Mouse (Mus musculus): ENCODE results near the gene Gm49318.
"Not testable (repeated sequence)": the region's sequence is repeated elsewhere in the genome, so short reads cannot be mapped to it uniquely, and the experiment has no call there.

Gene Gm49318

DNA sequence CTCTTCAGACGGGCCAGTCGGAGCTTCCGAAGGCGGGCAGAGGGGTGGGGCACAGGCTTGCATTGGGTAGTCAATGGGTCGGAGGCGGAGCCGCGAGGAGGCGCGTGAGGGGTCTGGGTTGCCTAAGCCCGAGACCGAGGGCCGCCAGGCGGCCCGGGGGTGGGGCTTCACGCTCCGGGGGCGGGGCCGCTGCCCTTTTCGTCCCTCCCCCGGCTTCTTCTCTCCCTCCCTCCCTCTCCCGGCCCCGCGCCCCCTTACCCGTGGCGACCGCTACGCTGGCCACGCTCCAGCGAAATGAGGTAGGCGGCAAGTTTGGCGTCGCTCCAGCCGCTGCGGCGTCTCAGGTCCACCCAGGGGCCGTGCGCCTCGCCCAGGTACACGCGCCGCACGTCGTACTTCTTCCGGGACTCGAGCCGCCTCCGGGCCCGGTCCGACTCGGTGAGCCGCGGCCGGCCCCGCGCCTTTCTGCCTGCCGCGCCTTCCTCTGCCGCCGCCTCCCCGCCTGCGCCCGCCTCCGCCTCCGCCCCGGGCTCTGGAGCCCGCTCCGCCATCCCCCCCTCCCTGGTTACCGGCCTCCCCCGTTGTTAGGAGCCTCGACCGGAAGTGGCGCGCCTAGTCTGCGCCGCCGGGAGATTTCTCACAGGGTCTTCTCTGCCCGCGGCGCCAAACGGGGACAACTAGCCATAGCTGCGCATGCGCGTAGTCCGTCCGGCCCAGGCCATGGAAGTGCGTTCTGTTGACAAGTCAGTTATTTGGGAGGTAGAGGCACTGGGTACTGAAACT lies at the start of gene Gm49318, which contains the start of gene Zfp653:
Gene Gm49318, minus strand, starts transcription at position 469 of the 783 bp plus-strand sequence.
Gene Zfp653, minus strand, starts transcription at position 586 of the 783 bp plus-strand sequence.
- peak; percentile 98 to 99 for DNase-seq

DNA sequence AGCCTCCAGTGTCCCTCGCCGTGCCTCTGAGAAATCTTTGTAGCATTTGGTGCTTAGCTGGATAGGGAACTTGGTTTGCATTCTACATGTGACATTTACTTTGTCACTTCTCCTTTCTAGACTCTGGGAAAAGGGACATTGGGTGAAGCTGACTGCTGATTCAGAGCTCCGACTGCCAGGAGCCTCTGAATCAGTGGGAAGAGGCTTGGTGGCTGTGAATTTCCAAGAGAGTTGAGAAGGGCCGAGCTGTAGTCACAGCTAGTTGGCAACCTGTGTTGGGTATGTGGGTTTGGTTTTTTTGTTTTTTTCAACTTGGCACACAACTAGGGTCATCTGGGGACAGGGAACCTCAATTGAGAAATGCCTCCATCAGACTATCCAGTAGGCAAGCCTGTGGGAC lies 48.5 kb upstream of the Gm49318 start:
- DNase-seq = no peak

DNA sequence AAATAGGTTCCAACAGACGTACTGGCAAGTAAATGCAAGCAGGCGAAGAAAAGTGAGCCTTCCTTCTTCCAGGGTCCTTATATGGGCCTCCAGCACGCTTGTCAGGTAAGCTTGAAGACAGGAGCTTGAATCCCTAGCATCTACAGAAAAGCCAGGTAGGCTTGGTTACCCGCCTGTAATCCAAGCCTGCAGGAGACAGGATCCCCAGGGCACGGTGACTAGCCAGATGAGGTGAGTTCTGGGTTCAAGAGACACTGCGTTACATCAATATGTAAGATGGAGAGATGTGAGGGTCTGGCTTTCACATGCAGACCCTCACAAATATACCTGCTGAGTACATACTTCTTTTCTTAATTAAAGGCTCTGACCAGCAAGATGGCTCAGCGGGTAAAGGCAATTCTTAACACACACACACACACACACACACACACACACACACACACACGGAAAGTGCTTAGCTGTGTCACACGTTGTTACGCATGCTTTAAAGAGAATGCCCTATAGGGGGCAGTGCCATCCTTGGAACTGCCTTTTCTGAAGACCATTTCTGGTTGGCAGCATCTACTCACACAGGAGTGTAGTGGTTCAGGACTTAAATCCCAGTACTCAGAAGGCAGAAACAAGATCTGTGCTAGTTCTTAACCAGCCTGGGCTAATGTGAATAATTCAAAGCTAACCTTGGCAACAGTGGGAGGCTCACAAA lies 46.8 kb upstream of the Gm49318 start:
- DNase-seq = peak; percentile 69 to 75

DNA sequence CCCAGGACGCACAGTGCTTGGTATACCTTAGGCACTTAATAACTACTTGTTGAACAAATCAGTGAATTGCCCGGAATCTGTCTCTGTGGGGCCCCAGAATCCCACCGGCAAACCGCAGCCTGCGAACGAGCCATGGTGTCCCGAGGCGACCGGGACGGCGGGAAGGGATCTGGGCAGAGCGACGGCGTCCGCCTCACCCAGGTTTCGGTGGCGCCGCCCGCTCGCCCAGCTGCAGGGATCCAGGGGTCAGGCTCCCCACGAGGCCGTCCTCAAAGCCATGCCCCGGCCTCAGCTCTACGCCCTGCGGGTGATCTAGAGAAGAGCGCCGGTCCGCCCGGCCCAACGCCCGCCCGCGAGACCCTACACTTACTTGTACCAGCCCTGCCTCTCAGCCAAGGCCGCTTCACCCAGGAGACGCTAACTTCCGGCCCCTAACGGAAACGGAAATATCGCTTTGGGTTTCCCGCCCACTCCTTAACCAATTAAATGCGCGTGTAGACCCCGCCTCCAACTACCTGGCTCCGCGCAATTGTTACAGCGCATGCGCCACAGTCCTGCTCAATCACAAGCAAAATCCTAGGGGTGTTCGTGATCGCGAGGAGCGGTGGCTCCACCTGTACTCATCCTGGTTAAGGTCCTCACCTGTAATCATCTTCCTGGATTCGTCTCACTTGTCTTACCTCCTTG lies 45.8 kb upstream of the Gm49318 start, which contains the start of gene Elof1:
Gene Elof1, minus strand, starts transcription at position 433 of the 687 bp plus-strand sequence.
- peak; percentile 95 to 97 for DNase-seq

DNA sequence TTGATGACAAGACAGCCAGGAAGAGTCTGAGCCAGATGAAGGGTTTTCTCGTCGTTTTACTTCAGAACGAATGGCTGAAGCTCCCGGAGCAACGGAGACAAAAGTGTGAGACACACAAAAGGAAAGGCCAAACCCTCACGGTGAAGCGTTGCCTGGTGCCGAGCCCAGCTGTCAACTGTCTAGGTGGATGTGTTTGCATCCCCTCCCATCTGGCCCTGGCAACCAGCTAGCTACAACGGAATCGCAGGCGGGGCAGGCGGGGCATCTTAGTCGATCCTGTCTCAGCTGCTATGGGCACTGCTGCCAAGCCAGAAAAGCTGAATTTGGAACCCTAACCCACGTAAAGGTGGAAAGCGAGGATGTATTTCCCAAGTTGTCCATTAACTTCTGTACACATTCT lies 45.0 kb upstream of the Gm49318 start:
- DNase-seq = peak in 1 of 2 experiments; percentile 22

DNA sequence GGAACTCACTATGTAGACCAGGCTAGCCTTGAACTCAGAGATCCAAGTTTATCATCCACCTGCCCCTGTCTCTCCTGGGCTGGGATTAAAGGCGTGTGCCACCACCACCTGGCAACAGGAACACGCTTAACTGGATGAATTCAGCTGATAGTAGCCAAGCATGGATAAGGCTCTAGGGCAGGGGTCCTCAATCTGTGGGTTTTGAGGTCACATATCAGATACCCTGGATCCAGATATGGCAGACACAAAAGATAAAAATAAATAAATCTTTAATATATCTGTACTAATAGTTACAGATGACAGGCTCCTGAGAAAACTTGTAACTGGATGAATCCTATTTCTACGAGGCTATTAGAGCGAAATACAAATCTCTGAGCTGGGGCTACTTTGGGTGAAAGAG lies 44.6 kb upstream of the Gm49318 start:
- DNase-seq = no peak

DNA sequence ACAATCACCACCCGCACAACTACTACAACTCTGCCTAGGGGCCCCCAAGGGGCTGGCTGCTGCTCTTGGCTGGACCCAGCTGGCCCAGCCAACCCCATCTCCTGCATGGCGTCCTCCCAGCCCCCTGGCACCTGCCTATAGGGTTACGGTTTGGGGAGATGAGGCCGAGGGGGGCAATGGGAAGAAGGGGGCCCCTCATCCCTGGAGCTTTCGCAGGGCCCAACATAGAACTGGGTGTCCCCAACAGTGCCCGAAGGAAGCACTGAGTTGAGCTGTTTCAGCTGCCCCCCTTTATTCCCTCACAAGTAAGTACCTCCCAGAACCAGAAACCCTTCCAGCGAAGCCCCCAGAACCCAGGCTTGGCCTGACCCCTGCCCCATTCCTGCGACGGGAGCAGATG lies 37.1 kb upstream of the Gm49318 start:
- DNase-seq = no peak

DNA sequence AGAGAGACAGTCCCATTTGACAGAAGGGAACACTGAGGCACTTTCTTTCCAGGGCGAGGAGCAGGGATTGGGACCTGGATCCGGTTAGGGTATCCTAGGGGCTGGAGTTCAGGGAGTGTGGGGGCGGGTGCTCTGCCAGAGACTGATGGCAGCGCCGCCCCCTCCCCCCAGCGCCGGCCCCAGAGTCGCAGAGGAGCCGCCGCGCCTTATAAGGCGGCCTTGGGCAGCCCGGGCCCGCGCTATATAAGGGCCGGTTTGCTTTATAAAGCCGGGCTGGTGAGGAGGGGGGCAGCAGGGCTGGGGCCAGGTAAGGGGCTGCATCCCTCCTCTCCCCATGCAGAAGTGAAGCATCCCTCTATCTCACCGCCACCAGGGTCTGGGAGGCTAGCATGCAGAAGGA lies 28.9 kb upstream of the Gm49318 start:
- DNase-seq = no peak

DNA sequence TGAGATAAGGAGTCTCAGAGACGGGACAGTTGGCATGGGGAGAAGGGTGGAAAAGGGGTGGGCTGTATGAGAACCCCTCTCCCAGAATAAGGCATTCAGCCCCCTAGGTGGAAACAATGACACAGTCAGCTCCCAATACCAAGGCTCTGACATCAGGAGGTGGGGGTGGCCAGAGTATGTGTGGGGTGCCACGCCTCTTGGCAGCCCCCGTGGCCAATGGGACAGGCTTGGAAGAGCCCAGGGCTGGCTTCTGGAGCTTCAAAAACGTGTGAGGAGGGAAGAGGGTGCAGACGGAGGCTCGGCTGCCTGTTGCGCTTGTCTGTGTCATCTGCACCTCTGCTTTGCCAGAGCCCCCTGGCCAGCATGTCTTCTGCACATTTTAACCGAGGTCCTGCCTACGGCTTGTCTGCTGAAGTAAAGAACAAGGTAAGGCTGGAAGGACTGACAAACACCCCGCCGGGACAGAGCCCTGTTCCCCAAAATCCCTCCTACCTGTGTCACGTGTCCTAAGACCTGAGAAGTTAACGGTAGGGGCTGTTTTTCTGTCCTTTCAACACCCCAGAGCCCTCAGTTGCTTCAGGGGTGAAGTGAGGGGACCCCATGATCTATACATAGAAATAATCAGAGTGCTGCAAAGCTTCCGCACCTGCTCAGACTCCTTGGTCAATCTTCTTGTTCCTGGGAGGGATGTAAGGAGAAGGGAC lies 28.1 kb upstream of the Gm49318 start, which contains the start of gene Cnn1:
Gene Cnn1, plus strand, starts transcription at position 224 of the 704 bp plus-strand sequence.
- no peak for DNase-seq

DNA sequence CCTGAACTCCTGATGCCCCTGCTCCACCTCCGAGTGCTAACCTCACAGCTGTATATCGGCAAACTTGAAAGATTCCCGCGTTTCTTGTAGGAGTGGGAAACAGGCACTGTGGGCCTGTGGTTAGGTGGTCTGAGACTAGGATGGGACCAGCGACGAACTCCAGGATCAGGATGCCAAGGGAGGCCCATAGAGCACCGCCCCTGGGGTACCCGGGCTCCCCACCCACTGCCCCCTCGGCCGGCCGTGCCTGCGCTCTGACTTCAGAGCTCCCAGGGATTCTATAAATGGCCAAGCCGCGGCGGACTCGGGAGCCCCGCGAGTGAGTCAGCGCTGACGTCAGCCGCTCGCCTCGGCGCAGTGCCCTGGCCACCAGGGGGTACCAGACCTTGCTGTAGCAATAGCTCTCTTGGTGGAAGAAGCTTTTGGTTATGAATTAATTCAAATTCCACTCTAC lies 24.8 kb upstream of the Gm49318 start:
- DNase-seq = peak; percentile 90 to 92

DNA sequence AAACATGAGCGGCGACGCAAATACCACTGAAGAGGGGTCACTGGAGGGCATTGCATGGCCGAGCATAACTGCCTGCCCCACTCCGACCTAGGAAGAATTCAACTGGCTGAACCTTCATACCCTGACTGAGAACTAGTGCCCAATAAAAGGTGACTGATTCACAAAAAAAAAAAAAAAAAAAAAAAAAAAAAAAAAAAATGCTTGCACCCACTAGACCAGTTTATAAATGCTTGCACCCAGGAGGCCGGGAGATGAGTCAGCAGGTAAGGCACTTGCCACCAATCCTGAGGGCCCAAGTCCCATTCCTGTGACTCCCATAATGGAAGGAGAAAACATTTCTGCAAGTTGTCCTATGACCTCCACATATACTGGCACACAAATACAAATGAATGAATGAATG lies 21.7 kb upstream of the Gm49318 start:
- no peak for DNase-seq

DNA sequence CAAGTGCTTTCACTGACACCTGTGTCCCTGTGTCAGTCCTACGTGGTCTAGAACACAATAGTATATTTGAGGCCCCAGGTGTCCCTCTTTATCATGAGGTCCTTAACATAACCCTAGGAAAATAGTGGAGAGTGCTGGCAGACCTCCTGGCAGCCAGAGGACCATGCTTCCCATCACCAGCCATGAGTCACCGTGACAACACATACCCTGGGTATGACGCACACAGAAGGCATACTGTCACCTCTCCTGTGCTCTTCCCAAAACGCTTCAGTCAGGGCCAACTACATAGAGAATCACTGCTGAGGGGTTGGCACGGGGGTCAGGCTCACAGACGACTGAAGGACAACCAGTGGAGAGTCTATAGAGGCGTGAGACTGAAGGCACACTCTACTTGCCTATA lies 18.9 kb upstream of the Gm49318 start:
- no peak for DNase-seq

DNA sequence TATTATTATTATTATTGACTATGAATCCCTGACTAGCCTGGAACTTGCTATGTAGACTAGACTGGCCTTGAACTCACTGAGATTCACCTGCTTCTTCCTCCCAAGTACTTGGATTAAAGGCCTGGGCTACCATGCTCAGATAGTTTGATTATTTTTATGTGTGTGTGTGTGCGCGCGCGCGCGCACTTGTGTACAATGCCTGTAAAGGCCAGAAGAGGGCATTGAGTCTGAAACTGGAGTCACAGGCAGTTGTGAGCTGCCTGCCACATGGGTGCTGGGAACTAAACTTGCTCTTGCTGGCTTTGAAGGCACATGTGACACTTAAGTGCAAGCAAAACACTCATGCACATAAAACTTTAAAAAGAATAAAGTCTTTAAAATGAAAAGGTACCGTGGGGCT lies 18.2 kb upstream of the Gm49318 start:
- DNase-seq = no peak

DNA sequence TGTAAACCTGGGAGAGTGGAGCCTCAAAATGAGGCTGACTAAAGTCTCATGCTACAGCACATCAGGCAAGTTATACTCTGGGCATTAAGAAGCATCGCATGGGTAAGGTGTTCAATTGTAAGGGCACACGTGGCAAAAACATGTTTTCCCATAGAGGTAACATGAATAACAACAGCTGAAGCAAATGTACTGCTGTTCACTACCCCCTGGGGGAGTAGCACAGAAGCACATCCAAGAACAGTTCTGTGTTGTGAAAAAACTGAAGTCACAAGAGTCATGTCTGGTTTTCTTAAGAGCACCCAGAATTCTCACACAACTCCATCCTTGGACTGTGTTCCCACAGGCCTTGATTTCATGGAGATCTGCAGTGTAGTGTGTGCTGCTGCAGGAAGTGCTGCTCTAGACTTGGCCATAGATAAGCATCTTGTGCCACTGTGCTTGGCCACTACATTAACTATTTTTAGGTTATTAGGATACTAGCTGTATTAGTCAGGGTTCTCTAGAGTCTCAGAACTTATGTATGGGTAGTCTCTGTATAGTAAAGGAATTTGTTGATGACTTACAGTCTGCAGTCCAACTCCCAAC lies 16.1 kb upstream of the Gm49318 start:
- no peak for DNase-seq

DNA sequence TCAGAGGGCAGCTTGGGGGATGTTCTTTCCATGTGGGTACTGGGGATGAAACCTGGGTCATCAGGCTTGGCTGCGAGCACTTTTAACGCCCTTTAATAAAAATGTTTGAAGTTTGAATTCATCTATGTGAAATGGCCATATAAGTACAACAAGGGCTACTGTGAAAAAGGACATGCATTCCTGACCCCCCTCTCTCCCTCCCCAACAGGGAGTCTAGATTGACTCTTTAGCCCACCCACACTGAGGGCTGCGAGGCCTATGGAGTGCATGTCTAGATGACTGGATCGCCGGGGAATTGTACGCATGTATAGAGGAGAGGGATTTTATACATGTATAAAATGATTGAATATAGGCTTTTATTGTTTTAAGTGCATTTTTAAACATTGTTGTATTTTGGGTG lies 15.0 kb upstream of the Gm49318 start:
- DNase-seq = no peak

DNA sequence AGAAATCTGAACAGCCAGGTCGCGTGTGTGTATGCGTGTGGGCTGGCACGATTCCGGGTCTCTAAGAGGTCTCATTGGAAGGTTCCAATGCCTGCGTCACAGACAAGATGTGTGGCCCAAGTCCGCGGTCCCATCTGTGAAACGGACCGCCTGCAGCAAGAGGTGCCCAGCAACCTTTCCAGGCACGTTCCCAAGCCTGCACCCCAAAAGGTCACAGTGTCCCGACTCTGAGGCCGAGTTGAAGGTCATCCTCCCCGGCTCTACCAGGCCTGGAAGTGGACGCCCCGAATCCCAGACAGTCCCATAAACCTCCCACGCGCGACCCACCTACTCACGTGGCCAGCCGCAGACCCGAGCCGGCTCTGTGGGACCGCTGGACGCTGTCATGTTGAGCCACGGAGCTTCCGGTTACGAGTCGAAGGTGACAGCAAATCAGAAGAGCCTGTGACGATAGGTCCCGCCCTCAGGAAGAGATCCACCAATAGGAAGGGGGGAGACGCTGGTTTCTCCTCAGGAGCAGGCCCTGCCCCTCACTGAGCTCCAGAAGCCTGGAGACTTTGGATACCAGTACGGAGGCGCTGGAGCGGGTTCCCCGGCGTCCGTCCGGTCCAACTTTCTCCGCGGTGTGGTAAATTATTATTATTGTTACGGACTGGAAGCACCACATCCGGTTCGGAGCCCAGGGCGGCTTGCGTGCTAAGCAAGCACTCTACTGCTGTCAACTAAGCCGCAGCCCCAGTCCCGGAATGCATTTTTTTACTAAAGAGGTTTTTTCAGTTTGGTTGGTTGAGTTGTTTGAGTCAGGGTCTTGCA lies 14.2 kb upstream of the Gm49318 start, which contains the start of gene Ecsit:
Gene Ecsit, minus strand, starts transcription at position 417 of the 813 bp plus-strand sequence.
- DNase-seq = peak; percentile 93 to 97

DNA sequence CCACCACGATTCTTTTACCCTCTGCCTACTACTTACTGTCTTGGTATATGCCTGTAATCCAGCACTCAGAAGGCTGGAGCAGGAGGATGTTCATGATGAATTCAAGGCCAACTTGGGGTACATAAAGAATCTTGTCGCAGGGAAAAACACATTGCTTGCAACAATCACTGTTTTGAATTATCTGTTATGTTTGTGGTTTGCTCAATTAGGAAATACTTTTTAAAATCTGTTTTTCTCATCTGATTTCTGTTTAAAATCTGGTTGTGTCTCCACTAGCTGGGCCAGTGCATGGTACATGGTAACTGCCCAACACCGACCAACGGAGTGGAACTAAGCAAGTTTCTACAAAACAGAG lies 13.6 kb upstream of the Gm49318 start:
- DNase-seq = no peak

DNA sequence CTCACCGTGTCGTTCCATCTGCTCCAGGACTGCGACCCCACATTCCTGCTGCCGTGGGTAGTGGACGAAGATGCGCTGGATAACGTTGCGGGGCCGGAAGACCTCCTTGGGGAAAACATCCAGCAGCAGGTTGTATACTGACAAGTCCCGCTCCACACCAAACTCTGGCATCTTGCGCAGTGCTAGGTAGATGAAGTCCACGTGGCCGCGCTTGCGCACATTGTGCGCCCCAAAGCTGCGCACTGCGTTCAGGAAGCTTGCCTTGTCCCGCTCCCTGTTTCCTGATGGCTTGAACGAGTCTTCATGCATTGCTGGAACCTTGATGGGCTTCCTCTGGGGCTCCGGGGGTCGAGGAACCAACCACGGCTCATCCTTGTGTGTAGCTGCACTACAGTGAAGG lies 5.2 kb upstream of the Gm49318 start:
- DNase-seq = no peak

DNA sequence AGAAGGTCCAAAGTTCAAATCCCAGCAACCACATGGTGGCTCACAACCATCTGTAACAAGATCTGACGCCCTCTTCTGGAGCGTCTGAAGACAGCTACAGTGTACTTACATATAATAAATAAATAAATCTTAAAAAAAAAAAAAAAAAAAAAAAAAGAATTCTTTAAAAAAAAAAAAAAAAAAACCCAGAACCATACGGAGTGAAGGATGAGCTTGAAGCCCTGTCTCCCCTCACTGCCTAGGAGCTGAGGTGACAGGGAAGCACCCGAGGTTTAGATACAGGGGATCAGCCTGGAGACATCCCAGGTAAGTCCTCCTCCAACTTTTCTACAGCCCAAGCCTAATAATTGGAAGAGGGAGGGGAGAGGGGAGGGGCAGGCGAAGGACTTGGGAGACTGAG lies 4.7 kb upstream of the Gm49318 start:
- not testable (repeated sequence) for DNase-seq

DNA sequence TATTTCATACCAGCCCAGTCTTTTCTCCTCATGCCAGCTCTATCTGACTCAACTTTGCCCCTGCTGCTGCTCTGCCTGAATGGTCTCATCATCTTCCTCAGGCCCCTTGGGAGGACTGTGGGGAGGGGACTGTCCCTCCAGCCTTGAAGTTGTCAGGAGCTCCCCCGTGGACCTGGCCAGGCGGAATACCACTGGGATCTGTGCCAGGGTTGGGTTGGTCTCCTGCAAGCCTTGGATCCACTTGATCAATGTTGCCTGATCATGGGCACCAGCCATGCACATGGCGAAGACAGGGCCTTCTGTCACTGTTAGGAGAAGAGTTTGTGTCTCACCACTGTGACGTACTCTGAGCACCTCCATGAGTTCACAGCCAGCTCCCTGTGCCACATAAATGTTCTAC lies 1.2 kb upstream of the Gm49318 start:
- peak in 1 of 2 experiments; percentile 42 for DNase-seq

DNA sequence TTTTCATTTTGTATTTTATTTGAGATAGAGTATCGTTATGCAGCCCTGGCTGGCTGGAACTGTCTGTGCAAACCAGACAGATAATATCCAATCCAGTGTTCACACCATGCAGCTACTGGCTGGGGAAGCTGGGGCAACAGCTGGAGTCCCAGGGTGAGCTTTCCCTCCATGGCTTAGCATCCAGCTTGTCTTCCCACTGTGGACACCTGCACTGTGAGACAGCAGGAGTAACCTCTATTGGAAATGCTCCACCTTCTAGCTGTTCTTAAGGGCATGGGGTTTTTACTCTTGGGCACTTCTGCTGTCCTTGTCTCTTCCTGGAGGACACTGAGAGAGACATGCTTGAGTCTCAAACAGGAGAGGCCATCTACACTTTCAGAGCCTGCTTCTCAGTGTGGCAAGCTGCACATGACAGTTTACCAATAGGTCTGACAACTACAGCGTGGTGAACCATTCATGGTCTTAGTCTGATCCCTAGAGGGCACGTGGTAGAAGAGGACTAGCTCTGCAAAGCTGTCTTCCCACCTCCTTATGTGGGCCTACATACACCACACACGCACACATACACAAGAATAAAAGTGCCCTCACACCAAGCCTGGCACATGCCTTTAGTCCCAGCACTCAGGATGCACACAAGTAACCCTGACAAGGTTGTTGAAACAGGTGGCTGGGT lies 1.0 kb downstream of the Gm49318 start:
- DNase-seq = no peak

Measured in cerebellum, adult 18-20 months (tissue).